Mouse (Mus musculus): ENCODE results near the gene Spint1.
A peak's percentile ranks its signal among the peaks of the same experiment; 100 is the strongest.

Gene Spint1

DNA sequence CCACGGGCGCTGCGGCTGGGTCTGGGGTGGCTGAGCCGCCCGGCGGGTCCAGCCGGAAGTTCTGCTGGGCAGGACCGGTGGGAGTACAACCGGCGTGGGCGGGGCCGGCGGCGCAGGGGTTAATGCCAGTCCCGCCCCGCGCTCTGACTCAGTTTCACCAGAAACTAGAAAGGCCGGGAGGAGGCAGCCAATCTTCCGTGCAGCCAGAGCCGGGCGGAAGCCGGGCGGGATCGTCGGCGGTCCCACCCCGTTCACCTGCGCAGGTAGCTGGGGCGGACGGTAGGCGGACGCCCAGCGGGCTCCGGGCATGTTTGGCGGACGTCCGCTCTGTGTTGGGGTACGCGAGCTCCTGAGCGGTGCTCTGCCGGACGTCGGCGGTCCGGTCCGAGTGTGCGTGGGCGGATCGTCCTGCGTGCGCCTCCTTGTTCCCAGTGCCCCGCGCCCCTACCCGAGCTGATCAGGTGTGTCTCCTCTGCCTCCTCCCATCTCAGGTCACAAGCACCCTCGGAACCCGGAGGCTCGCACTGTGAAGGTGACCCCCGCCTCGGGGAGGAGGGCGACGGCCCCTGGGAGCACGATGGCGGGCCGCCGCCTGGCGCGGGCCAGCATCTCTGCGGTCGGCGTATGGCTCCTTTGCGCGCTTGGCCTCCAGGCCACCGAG, at the start of gene Spint1:
Gene Spint1, plus strand, starts transcription at position 153 of the 661 bp plus-strand sequence.
- DNase-seq (ENCODE audit: low spot score), result no peak

DNA sequence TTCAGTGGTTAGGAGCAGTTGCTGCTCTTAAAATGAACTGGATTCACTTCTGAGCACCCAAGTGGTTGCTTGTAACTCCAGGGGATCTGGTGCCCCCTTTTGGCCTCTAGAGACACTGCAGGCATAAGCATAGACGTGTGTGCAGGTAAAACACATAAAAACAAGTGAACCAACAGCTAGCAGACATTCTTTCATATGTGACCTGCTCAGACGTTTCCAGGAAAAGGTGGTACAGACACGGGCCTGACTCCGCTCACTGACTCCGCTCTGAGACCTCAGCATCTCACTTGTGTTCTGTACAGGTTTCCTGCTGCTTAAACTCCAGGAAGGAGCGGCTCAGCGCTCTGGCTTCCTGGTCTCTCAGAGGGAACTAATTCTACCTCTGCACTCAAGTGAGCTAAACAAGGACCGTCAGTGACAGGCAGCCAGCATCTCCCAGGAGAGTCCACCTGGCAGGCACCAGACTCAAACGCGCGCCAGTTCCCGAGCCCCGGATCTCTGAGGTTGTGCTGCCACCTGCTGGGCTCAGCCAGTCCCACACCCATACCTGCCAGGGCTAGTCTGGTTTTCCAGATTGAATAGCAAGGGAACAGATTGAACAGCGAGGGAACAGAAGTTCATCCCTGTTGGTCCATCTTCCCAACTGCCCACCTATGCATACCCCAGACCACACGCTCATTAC, 48.0 kb upstream of the Spint1 start:
- DNase-seq (ENCODE audit: low spot score), result peak; percentile 78

DNA sequence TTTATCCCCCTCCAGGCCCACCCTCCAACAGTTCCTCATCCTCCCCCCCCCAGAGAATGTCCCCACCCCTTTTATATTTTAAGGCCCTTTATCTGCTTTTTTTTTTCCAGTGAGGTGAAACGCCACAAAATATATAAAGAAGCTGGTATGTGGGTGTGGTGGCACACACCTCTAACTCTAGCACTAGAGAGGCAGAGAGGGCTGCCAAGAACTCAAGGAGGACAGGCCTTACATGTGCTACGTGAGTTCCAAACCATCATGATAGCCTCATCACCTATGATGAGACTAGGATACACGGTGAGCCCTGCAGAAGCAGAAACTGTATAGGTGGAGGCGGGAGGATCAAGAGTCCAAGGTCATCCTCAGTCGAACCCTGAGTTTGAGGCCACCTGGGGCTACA, 46.2 kb upstream of the Spint1 start:
- DNase-seq (ENCODE audit: low spot score), result no peak

DNA sequence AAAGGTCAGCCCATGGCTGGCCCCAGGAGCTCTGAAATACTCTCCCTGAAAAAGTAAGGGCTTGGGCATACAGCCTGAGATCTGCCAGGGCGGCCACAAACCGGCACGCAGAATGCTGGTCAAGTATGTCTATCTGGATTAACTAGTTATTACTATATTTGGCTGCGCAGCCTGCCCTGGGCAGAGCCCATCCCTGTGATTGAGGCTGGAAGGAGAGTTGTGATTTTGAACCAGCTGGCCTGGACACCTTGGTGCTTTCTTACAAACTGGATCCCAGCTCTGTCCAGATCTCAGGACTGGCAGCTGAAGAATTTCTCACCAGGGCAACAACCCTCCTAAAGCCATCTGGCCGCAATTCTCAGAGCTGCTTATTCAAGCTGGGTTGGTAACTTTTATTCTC, 43.0 kb upstream of the Spint1 start:
- no peak for DNase-seq (ENCODE audit: low spot score)

DNA sequence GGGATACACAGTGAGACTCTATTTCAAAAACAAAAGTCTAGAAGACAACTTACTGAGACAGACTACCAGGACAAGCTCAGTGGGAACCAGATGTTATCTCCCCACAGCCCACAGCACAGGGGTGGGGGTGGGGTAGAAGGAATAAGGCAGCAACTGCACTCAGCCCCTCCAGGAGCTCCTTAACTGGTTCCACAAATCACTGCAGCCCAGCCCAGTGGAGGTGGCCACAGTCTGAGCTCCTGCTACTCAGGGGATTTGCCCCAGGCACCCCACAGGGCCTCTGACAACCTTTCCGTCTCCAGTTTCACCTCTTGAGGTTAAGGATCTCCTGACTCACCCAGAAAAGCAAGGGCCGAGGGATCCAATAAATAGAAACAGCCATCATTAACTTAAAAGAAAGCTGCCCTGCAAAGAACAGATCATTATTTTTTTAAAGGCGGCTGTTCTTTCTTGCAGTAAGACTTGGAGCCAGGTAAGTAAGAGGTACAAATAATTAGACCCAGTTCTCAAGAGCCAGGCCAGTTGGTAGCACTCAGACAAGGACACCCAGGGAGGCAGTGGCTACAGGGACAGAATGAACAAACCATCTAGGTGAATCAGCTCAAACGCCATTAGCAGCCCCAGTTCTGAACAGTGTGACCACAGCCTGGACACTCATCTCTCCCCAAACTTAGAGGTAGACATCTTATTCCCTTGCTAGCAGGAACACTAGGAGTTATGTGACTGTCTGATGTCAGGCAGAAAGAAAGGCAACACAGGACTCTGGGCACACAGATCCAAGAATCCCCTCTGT, 40.6 kb upstream of the Spint1 start:
- no peak for DNase-seq (ENCODE audit: low spot score)

DNA sequence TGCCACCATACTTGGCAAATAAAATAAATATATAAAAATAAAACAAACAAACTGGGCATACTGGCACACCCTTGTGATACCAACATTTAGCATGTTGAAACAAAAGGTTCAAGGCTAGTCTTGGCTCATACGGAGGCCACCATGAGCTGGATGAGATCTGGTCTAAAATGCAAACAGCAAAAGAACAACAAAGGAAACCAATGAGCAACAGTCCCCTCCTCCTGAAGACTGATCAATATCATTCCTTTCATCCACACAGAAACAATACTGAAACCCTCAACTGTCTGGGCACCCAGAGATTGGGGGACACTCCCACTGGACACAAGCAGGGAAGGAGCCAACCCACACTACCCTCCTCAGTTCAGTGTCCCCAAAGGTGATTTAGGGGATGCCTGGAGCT, 39.7 kb upstream of the Spint1 start:
- DNase-seq (ENCODE audit: low spot score), result no peak

DNA sequence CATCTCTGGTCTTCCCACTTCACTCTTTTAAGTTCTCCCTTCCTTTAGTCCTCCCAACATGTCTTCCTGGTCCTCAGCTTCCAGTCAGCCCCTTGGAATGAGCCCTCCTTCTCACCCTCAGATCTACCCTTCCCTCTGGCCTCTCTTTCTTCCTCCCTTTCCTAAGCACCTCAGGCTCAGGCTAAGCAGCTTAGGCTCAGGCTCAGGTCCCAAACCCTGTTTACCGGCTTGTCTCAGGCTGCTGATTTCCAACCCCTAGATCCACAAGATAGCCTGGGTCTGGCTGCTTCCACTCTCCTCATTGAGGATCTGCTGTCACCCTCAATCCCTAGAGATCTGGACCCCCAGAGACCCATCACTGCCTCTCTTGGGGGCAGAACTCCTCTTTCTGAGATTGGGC, 39.1 kb upstream of the Spint1 start:
- DNase-seq (ENCODE audit: low spot score), result no peak

DNA sequence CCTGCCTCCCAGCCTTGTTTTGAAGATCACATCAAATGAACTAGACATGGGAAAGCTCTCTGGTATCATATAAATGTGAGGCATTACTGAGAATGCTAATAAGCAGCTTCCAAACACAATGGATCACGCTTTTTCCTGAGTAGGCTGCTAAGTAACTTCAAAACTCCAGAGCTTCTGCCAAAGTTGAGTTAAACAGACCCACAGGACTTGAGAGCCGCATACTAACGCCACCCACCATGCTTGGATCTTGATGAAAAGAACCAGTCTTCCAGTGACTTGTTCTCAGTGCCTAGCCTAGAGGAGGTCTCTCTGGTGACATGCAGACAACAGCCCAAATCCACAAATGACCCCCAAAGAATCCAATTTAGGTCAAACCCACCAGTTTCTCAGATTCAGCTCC, 38.2 kb upstream of the Spint1 start:
- no peak for DNase-seq (ENCODE audit: low spot score)

DNA sequence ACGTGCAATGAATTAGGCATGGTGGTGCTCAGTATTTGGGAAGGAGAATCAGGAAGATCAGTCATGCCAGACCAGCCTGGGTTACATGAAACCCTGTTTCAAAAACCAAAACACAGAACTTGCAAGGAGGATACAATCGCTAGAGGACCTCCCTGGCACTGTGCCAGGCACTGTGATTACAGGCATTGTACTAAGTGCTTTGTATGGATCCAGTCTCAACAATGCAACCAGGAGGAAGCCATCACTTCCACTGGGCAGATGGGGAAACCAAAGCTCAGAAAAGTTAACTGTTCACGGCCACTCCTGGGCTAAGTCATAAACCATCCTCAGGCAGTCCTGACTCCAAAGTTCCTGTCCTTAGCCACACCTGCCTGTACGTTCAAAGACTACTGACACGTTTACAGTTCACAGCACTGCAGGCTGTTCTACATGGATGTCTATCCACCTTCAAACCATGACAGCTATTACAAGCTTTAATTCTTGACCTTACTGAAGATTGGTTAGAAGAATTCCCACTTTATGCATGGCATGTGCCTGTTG, 34.2 kb upstream of the Spint1 start:
- no peak for DNase-seq (ENCODE audit: low spot score)

DNA sequence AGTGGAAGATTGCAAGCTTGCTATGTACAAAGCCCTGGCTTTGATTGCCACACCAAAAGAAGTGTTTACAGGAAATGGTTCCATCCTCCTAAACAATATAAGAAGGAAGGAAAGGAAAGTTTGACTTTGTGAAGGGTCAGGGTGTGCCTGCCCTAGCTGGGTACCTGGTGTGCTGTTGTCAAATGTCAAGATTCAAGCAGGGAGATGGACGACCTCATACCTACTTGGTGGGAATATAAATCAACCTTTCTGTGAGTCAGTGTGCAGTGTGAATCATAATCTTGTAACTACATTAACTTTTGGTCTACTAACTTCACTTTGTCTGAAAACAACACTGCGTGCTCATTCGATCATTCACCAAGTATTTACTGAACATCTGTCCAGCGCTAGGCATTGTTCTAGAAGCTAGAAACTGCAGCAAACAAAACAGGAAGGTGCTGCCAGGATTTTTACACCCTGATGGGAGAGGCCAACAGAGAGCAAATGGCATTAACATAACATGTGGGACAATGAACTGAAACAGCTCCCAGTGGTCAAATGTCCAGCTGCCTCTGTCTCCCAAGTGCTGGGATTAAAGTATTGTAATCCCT, 33.2 kb upstream of the Spint1 start:
- DNase-seq (ENCODE audit: low spot score), result no peak

DNA sequence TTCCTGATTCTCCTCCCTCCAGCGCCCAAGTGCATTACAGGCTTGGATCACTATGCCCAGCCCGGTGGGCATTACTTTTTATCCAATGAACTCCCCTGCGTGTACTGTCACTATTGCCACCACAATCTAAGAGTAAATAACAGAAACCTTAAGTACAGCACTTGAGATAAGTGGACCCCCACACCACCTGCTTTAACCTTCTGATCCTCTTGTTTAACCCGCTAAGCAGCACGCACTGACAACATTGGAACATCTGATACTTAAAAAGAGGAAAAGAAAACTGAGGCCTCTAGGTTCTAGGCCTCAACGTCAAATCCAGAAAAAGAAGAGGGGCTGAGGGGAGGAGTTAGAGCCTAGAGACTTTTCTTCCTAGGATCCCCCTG, 29.2 kb upstream of the Spint1 start:
- DNase-seq (ENCODE audit: low spot score), result no peak

DNA sequence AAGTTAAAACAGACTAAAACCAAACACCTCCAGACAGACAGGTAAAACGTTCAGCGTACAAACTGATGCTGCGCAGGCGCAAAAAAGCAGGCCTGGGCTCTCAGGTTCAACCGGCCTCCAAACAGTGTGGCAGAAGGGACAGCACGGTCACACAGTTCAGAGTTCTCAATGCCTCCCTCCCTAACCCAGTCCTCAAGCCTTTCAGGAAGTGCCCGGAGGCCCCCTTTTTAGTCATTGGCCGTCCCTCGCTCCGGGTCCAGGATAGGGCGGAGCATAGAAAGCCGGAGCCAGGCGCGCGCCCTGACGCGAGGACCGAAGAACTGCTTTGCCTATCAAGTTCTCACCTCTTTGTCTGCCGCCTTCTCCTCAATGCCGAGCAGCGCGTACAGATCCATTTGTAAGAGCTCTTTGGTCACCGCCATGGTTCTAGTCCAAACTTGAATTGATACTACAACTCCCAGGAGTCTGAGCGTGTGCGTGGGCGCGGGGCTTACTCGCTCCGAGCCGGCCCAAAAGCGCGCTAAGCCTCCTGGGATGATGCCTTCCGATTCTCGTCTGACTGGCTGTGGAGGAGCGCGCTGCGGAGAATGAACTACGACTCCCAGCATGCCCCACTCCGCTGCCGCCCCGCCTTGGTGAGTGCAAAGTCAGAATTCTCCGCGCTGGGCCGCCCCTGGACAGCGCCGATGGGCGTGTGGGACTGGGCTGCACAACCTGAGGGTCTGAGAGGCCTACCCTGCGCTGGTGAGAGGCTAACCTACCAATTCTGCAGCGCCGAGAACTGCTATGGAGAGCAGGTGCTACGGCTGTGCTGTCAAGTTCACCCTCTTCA, 28.6 kb upstream of the Spint1 start, which contains the start of the genes Zfyve19 and Dnajc17:
Gene Zfyve19, plus strand, starts transcription at position 274 of the 832 bp plus-strand sequence.
Gene Dnajc17, minus strand, starts transcription at position 452 of the 832 bp plus-strand sequence.
- DNase-seq (ENCODE audit: low spot score), result peak; percentile 96

DNA sequence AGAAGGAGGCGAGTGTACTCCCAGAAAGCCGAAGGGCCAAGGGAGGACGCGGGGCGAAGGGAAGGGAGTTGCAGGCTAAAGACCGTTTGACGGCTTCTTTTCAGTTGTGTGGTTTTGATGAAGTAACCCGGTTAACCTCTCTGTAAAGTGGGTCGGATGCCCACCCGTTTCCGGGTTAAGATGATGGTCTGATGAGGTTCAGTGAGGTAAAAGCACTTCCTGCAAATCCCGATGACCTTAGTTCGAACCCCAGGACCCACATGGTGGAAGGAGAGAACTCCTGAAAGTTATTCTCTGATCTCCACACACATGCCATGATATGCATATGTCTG, 28.0 kb upstream of the Spint1 start:
- DNase-seq (ENCODE audit: low spot score), result no peak

DNA sequence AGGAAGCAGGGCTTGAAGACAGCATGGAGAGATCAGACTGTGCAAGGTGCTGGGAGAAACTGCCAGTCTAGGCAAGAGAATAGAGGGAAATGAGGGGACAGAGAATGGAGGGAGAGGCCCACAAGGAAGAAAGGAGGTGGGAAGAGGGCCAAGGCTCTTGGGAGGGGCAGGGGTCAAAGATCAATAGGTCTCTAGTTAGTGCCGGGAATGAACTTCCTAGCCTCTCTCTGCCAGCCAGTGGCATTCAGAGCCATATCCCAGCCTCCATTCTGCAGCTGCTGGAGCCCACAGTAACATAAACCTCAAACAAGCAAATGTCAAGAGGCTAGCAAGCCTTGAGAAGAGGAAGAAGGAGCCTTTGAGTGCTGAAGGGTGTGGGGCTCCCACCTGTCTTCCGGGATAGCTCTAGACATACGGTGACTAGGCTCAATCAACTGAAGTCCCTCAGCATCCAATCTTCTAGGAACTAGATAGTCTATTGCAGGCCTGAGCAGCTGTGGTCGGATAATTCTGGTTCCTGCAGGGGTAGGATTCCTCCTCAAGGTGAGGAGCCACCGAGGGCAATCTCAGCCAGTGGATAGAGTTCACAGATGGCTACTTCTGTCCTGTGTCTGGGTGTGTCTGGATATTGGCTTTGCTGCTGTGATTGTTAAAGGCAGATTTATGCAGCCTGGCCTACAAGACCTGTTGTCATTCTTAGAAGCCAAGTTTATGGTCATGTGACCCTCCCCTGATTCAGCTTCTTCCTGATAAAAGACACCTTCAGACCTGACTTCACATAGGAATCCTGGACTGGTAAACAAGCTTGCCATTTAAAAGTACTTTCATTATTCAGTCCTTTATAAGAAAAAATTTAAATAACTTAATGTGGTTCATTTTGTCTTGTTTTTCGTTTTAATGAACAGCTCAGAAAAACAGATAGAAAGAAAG, 7.1 kb upstream of the Spint1 start, which contains the start of gene Ppp1r14d:
Gene Ppp1r14d, minus strand, starts transcription at position 132 of the 930 bp plus-strand sequence.
- no peak for DNase-seq (ENCODE audit: low spot score)

DNA sequence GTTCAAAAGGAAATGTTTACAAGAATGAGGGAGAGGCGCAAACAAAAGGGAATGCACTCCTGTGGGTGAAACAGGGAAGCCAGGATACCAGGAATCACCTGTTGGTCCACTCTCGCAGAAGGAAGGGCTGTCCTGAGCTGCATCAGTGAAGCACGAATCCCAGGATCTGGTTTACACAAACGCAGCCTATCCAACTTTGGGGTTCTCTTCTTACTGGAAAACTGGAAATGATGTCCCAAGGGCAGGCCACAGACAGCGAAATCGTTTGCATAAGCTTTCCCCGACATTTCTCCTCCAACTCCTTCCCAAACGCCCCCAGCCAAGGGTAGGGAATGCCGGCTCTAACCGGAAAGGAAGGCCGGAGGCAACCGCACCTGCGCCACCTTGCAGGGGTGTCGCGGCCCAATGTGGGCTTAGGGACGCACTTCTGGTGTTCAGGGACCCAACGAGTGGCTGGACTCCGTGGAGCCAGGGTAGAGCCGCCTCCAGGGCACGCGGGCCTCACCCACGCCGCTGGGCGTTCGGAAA, 416 bp upstream of the Spint1 start:
- DNase-seq (ENCODE audit: low spot score), result no peak

DNA sequence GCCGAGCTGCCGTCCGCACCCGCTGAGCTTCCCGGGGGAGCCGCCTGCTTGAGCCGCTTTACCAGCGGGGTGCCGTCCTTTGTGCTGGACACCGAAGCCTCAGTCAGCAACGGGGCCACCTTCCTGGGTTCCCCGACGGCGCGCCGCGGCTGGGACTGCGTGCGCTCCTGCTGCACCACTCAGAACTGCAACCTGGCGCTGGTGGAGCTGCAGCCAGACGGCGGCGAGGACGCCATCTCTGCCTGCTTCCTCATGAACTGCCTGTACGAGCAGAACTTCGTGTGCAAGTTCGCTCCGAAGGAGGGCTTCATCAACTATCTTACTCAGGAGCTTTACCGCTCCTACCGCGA, 684 bp downstream of the Spint1 start:
- DNase-seq (ENCODE audit: low spot score), result no peak

DNA sequence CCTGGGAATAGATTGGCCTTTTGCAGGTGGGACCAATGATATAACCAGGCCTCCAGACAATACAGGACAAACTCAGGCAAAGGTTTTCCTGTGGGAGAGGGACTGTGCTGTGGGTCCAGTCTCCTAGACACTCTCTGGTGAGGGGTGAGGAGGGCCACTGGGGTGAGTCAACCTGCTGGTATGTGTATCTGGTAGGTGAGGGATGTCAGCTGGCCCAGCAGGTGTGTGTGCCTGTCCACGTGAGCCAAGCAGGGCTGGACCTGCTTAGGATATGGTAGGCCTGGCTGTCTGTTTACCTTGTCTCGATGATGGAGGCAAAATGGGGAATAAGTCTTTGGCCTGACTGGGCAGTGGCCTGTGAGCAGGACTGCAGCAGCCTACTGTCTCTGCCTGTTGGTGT, 1.5 kb downstream of the Spint1 start:
- no peak for DNase-seq (ENCODE audit: low spot score)

DNA sequence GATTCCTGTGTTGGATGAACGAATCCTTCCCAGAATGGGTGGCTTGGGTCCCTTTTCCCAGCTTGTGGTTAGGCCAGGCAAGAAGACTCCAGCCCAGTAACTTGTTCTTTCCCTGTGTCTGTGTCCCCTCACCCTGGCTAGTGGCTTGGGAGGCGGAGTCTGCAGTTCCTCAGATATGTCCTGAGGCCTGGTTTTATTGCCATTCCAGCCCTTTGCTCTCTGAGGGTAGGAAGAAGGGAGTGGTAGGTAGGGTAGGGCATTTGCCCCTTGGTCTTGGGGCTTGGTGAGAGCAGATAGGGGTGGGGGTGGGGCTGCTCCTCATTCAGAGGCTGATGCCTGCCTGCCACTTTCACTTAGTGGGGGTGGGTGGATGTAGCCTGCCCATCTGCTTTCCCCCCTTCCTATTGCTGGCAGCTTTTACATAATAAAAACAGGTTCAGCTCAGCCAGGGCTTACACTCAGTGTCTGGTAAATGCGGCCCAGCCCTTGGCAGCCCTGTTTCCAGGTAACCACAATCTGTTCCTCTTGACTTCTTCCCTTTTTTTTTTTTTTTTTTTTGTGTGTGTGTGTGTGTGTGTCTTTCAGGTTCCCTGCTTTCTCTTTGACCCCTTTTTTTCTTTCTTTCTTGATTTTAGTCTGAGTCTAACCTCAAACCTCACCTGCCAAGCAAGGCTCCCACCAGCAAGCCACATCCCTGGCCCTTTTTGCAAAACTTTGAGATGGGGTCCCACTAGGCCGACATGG, 3.1 kb downstream of the Spint1 start:
- no peak for DNase-seq (ENCODE audit: low spot score)

DNA sequence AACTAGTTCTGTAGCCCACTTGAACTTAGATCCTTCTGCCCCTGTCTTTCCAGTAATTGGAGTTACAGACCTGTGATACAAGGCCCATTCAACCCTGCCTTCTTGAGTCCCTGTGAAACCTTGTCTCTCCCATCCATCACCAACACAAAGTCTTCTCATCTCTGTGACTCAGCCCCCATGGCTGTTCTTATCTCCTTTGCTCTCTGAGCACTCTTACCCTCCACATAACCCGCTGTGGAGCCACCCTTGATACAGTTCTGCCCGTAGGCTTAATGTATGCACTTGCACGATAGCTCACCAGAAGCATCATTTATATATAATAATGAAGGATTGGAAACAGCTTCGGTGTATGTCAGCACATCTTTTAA, 3.6 kb downstream of the Spint1 start:
- no peak for DNase-seq (ENCODE audit: low spot score)

DNA sequence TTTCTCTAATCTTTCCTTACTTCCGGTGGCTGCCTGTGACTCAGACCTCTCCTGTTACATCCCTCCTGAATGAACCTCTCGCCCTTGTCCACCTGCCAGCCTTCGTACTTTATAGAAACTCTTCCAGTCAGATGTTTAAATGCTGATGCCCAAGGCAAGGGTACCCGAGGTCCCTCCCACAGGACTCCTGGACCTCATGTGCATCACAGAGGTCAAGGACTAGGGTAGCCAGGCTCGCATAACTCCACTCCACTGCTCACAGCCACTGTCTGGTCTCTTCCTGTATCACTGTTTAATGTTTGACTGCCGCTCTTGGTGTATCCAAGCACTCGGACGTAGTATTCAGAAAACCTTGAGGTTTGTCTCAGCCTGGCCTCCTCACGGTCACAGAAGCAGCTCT, 5.4 kb downstream of the Spint1 start:
- DNase-seq (ENCODE audit: low spot score), result no peak

Measured in T-cell, adult 2 months (primary cell).